Mouse (Mus musculus) neural tube, embryonic 14.5 days (tissue): Measurements from ENCODE around the gene Cpne8. TPM values are rescaled to one million over a fixed set of nuclear protein-coding genes. Genes with fewer than 3 reads are reported as not detected.

ENCODE experiments used
- ATAC-seq: fragments of 200-750 bp; cut with Nextera tagmentation; 2 replicates; pipeline ENCODE4 v1.8.0; 2017; ENCODE audit warnings: low read depth, mild to moderate bottlenecking, moderate TSS enrichment, moderate library complexity
- H3K27ac ChIP-seq: fragments of 300-500 bp; sonication (generic); 2 replicates; pipeline ENCODE4 v1.5.1; 2014; ENCODE audit warnings: low read depth, mild to moderate bottlenecking, control low read depth, low read length, moderate library complexity, mixed read lengths
- H3K27me3 ChIP-seq: fragments of 300-500 bp; sonication (generic); 2 replicates; pipeline ENCODE4 v1.6.1; 2014; ENCODE audit warnings: low read length; ENCODE audit not compliant: control insufficient read depth, insufficient read depth
- H3K36me3 ChIP-seq: fragments of 300-500 bp; sonication (generic); 2 replicates; pipeline ENCODE4 v1.6.1; 2014; ENCODE audit warnings: low read length, mixed read lengths; ENCODE audit not compliant: control insufficient read depth, insufficient read depth
- H3K4me1 ChIP-seq: fragments of 300-500 bp; sonication (generic); 2 replicates; pipeline ENCODE4 v1.6.1; 2014; ENCODE audit warnings: low read length; ENCODE audit not compliant: control insufficient read depth, insufficient read depth
- H3K4me2 ChIP-seq: fragments of 300-500 bp; sonication (generic); 2 replicates; pipeline ENCODE4 v1.6.1; 2014; ENCODE audit warnings: mild to moderate bottlenecking, low read depth, low read length, control low read depth
- H3K4me3 ChIP-seq: fragments of 300-500 bp; sonication (generic); 2 replicates; pipeline ENCODE4 v1.5.1; 2014; ENCODE audit warnings: low read depth, low read length, control low read depth, mixed read lengths
- H3K9ac ChIP-seq: fragments of 300-500 bp; sonication (generic); replicated peaks from 2 replicates; pipeline ENCODE4 v1.6.1; 2014; ENCODE audit warnings: low read depth, mild to moderate bottlenecking, control low read depth, low read length, mixed read lengths
- H3K9me3 ChIP-seq: fragments of 300-500 bp; sonication (generic); 2 replicates; pipeline ENCODE4 v1.6.1; 2016; ENCODE audit warnings: low read length; ENCODE audit not compliant: control insufficient read depth
- WGBS: fragments of 180-500 bp; shearing (Covaris S2); extraction: QIAGEN DNeasy Blood & Tissue Kit; methylation state at CpG from one replicate; pipeline ENCODE4 v1.1.7; 2014; 5-methylcytosine and 5-hydroxymethylcytosine counted together
- polyA plus RNA-seq: library from polyadenylated mRNA; unstranded; fragments of >200 nt; fragmentation: Nextera tagmentation; extraction: Ambion mirVana; gene quantifications from 2 replicates; pipeline ENCODE4 v1.2.1, GENCODE M21; 2014

Cpne8 gene
- polyA plus RNA-seq, 1 experiment from 2014 or later: 34.7 TPM

DNA sequence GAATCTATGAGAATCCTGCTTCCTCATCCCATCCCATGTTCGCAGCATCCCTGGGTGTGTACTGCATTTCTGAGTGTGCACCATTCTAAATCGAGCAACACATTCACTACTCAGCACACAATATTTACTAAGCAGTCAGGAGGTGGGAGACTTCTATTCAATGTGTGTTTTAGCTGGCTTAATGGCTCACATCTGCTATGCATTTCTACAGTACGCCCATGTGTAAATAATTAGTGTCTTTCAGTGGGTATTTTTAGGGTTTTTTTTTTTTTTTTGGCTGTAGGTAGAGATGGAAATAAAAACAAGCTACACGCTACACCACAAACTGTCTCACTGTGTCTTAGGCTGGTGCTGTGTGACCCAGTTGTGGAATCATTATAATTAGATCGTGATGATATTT, 75.6 kb downstream of the Cpne8 start:
- WGBS: 71% methylated on average over 5 of the region's 5 CpGs
- H3K36me3 ChIP-seq: no peaks in the 10 kb centered on the region

DNA sequence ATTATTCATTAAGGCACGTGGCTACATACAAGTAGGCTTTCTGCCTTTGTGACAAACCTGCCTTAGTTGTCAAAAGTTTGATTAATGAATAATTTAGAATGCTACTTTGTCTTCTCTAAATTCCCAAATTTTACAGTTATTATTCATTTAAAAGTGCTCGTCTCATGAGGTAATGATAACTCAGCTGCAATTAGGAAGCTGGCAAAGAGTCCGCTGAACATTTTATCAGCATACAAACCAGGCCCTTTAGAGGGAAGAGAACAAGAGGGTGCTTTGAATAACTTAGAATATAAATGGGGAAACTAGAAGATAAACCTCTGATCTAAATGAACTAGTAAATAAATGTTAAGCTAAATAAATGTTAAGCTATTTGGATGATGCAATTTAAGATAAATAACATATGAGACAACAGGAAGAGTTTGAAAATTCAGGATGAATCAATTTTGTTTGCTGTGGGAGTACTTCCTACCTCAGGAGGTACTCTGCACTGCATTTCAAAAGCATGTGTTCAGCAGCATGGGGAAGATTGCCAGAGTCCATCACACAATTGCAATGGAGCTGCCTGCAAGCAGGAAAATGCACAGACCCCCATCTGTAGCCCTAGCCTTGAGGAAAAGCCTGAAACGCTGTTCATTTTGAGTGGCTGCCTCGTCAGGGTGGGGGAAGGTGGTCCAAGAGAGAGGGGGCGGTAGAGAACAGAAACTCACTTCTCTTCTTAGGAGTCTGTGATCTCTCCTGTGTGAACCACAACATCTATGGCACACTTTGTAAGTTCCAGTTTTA, 81.3 kb downstream of the Cpne8 start:
- no peak overlapping the region for H3K4me3 ChIP-seq
- no peaks in the 10 kb centered on the region for H3K9me3 ChIP-seq
- no peaks in the 10 kb centered on the region for H3K36me3 ChIP-seq
- no peak overlapping the region for H3K27ac ChIP-seq
- H3K9ac ChIP-seq: no peak overlapping the region
- ATAC-seq: no peak
- WGBS: 73% methylated on average over 6 of the region's 6 CpGs
- H3K4me2 ChIP-seq: no peak overlapping the region
- H3K27me3 ChIP-seq: no peaks in the 10 kb centered on the region
- H3K4me1 ChIP-seq: no peaks in the 10 kb centered on the region

More for the DNA sequence above, 75.6 kb downstream of the Cpne8 start:
- no peaks in the 10 kb centered on the region for H3K9me3 ChIP-seq
- H3K9ac ChIP-seq: no peak overlapping the region
- no peak overlapping the region for H3K4me2 ChIP-seq
- no peak overlapping the region for H3K4me3 ChIP-seq
- H3K27me3 ChIP-seq: no peaks in the 10 kb centered on the region
- no peaks in the 10 kb centered on the region for H3K4me1 ChIP-seq
- ATAC-seq: no peak
- H3K27ac ChIP-seq: no peak overlapping the region

DNA sequence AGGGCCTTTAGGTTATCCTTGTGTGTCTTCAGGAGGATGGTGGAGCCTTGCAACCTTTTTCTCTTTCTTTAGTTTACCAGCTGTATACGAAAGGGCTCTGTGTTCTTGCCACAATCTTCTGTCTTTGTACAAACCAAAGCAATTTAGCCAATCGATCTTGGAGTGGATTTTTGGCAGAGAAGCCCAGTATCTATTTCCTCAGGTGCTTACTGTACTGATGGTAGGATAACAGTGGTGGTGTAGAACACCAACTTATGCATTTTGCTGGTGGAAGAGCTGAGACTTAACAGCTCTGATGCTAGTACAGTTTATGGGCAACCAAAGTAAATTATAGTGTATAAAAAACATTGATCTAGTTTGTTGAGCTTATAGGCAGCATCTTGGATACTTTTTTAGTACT, 83.6 kb downstream of the Cpne8 start:
- Histone ChIP-seq H3K36me3 (no peaks in the 10 kb centered on the region), H3K4me3 (no peak overlapping the region), H3K27me3 (no peaks in the 10 kb centered on the region), H3K9ac (no peak overlapping the region), H3K9me3 (no peaks in the 10 kb centered on the region), H3K4me2 (no peak overlapping the region), H3K4me1 (no peaks in the 10 kb centered on the region), H3K27ac (no peak overlapping the region)
- ATAC-seq: no peak
- WGBS: 91% methylated on average over 2 of the region's 2 CpGs

DNA sequence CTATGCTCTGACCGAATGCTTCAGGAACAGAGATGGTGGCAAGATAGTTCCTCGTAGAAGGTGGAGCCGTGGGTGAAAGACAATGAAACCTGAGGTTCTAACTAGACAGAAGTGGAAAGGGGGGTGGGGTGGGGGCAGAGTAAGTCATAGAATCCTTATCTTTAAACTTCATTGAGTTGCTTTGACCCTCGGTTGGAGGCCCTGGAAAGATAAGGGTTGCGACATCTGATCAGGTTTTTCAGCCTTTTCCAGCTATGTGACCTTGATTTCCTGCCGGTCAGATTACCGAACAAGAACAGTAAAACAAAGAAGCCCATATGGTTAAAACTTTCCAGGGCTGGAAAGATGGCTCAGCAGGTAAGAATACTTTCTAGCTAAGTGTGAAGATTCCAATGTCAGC, 89.6 kb downstream of the Cpne8 start:
- H3K9me3 ChIP-seq: no peaks in the 10 kb centered on the region
- no peak overlapping the region for H3K27ac ChIP-seq
- H3K36me3 ChIP-seq: no peaks in the 10 kb centered on the region
- no peak overlapping the region for H3K9ac ChIP-seq
- H3K4me3 ChIP-seq: no peak overlapping the region
- 91% methylated on average over 7 of the region's 7 CpGs for WGBS
- no peak for ATAC-seq
- no peak overlapping the region for H3K4me2 ChIP-seq
- no peaks in the 10 kb centered on the region for H3K27me3 ChIP-seq
- no peaks in the 10 kb centered on the region for H3K4me1 ChIP-seq

DNA sequence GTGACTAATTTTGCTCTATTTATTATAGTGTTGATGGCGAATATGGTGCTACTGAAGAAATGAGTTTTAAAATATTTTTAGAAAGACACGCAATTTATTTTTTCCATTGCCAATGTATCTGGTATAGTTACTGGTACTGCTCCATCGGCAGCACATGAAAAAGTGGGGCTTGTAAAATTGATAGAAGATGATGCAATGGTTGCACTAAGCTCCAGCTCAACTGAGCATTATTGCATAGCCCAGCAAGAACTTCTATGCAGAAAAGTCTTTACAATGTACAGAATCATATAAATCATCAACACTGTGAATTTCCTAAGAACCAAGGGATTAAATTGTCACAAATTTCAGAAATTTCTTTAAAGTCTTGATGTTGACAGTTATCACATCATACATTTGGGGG, 101.8 kb downstream of the Cpne8 start:
- ATAC-seq: no peak
- no peaks in the 10 kb centered on the region for H3K9me3 ChIP-seq
- no peaks in the 10 kb centered on the region for H3K36me3 ChIP-seq
- H3K4me1 ChIP-seq: no peaks in the 10 kb centered on the region
- H3K27me3 ChIP-seq: no peaks in the 10 kb centered on the region
- H3K9ac ChIP-seq: no peak overlapping the region
- no peak overlapping the region for H3K27ac ChIP-seq
- 94% methylated on average over 3 of the region's 3 CpGs for WGBS
- no peak overlapping the region for H3K4me2 ChIP-seq
- H3K4me3 ChIP-seq: no peak overlapping the region

DNA sequence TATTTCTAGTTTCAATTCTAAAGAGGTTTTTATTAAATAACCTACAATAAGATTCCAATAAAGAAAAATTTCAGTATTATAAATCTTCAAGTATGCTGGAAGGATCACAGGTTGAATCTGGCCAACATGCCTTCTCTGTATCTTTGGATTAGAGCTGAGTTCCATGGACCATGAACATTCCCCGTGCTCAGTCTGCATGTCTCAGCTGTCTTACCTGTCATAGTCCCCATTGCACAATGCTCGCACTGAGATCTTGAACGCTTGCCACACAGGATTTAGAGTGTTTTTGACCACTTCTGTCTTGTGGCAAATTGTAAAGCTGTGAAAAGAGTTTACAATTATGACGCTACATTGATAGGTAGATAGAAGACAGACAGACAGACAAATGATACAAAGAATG, 110.0 kb downstream of the Cpne8 start:
- 95% methylated on average over 4 of the region's 4 CpGs for WGBS
- Histone ChIP-seq H3K4me3 (no peak overlapping the region), H3K27me3 (no peaks in the 10 kb centered on the region), H3K27ac (no peak overlapping the region), H3K36me3 (no peaks in the 10 kb centered on the region), H3K9me3 (no peaks in the 10 kb centered on the region), H3K9ac (no peak overlapping the region), H3K4me2 (no peak overlapping the region), H3K4me1 (no peaks in the 10 kb centered on the region)
- ATAC-seq: no peak

DNA sequence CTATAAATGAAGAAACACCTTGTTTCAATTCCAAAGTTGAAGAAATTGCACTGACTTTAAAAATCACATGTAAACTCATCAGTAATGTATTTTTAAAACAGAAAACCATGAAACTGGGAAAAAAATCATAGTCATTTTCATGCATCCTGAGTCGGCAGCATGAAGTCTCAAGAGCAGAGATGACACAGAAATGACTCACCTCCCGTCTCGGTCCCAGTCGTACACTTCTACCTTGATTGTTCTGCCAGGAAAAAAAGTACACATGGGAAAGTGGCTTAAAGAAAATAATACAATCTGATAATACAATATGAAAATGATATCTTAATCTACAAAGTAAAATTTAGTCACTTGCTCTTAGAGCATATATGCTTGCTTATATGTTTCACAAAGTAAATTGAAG, 111.2 kb downstream of the Cpne8 start:
- no peaks in the 10 kb centered on the region for H3K27me3 ChIP-seq
- H3K9me3 ChIP-seq: no peaks in the 10 kb centered on the region
- no peak overlapping the region for H3K27ac ChIP-seq
- ATAC-seq: no peak
- H3K9ac ChIP-seq: no peak overlapping the region
- no peaks in the 10 kb centered on the region for H3K4me1 ChIP-seq
- WGBS: 75% methylated on average over 4 of the region's 4 CpGs
- H3K36me3 ChIP-seq: no peaks in the 10 kb centered on the region
- no peak overlapping the region for H3K4me3 ChIP-seq
- no peak overlapping the region for H3K4me2 ChIP-seq

DNA sequence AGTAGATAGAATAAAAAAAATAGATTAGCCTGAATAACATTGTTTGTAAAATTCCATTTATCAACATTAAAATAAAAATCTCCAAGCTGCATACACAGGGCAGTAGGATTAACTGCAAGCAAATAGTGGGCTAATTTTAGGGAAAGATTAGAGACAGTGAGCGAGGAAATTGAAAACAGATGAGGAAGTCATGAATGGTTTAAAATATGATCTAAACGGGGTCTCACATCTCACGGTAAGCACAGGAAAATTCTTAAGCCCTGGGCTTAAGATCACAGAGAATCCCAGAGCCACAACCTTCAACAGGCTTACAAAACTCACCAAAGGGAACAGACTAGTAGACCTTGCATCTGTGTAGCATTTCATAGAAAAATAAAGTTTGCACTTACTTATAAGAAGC, 115.2 kb downstream of the Cpne8 start:
- no peak overlapping the region for H3K4me3 ChIP-seq
- no peaks in the 10 kb centered on the region for H3K36me3 ChIP-seq
- 83% methylated on average over 3 of the region's 3 CpGs for WGBS
- no peaks in the 10 kb centered on the region for H3K27me3 ChIP-seq
- no peak for ATAC-seq
- H3K9ac ChIP-seq: no peak overlapping the region
- H3K9me3 ChIP-seq: no peaks in the 10 kb centered on the region
- H3K4me2 ChIP-seq: no peak overlapping the region
- H3K27ac ChIP-seq: no peak overlapping the region
- no peaks in the 10 kb centered on the region for H3K4me1 ChIP-seq

DNA sequence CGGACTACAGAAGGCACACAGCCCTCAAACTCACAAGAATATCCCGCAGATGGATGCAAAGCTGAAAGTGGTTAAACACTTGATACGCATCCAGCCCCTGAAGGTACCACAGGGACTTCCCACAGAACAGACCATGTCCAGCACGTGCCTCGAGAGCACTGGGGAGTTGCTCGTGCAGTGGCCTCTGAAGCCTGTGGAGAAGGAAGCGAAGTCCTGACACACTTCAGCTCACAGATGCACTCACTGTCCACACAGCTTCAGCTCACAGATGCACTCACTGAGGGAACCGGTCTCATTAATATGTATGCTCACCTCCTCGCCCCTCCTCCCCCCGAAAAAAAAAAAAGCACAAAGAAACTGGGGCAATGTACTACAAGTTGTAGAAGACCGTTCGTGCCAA, 117.6 kb downstream of the Cpne8 start:
- Histone ChIP-seq H3K27me3 (no peaks in the 10 kb centered on the region), H3K36me3 (no peaks in the 10 kb centered on the region), H3K27ac (no peak overlapping the region), H3K9me3 (no peaks in the 10 kb centered on the region), H3K4me1 (no peaks in the 10 kb centered on the region), H3K9ac (no peak overlapping the region), H3K4me3 (no peak overlapping the region), H3K4me2 (no peak overlapping the region)
- ATAC-seq: no peak
- 69% methylated on average over 12 of the region's 12 CpGs for WGBS
